Mouse (Mus musculus) frontal cortex, adult 2 months (tissue): ENCODE measurements at regions not wholly inside any gene's neighbourhood (a gene's known extent, or its start where the extent isn't known, plus 50 kb on each side); places are given as distances from the start of the nearest gene placed in this dataset.

ENCODE experiments used
- DNase-seq, 2 experiments: peaks; one replicate each; pipeline ENCODE4 v3.0.0; 2022; ENCODE audit warnings: low spot score in 1 of 2; ENCODE audit errors: extremely low spot score in 1 of 2

DNA sequence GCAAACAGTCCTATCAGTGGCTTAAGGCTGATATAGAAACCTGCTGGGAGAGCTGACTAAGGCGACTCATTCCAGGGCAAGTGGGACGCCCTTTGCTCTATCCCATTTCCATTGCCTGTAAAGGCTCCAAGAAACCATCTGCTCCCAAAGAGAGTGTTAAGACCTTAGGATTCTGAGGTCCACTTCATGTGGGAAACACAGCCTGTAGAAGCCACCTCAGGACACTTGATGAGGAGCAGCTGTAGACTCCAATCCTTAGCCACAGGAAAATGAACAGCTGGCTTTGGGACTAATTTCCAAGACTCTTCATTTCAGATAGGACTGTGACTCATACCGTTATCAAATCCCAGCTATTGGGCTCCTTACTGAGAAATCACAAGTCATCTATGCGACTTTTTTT lies 188.6 kb downstream of the Thbs2 start:
- DNase-seq, result no peak

DNA sequence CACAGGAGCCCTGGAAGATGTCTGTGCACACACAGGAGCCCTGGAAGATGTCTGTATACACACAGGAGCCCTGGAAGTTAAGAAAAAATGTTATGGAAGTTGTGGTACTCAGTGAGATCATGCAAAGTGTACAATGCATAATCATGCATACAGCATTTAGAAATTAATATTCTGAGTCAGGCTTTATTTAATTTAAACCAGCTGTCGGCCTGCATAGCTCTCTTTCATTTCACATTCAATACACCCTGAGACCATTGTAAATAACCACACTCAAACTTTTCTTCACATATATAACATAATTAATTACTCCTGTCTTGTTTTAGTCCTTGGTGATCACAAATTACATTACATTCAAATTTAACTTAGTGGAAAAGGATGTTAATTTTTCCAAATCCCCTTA lies 190.4 kb downstream of the Thbs2 start:
- no peak for DNase-seq

DNA sequence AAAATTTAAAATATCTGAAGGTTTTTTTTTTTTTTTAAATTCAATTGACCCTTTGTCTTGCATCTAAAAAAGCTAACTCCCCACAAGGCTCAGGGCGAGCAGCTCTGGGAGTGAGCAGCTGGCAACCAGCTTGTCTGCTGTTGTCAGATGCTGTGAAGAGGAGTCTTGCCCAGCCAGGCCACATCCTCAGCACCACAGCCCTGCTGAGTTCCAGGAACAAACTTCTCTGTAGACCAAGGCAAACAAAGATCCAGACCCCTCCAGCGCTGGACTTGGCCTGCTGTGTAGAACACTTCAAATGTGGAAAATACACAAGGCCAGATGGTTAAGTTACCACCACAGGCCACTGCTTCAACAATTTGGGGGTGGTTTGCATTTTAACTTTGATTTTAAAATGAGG lies 192.7 kb downstream of the Thbs2 start:
- DNase-seq, result no peak

DNA sequence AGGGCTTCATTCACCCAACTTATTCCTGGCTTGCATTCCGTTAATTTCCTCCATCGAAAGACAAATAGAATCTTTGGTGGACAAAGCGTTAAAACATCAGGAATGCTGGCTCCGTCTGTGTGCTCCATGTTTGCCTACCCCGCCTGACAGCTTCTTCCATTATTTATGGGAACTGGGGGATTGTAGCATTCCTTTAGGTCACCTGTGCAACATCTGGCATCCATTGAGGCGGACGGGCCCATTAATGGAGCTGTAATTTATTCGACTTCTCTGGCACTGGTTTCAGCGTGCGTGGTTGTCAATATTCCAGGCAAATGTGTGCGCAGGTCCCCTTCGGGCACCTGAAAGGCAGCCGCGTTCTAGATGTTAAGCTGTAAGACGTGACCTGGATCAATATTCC lies 196.9 kb downstream of the Thbs2 start:
- no peak for DNase-seq

DNA sequence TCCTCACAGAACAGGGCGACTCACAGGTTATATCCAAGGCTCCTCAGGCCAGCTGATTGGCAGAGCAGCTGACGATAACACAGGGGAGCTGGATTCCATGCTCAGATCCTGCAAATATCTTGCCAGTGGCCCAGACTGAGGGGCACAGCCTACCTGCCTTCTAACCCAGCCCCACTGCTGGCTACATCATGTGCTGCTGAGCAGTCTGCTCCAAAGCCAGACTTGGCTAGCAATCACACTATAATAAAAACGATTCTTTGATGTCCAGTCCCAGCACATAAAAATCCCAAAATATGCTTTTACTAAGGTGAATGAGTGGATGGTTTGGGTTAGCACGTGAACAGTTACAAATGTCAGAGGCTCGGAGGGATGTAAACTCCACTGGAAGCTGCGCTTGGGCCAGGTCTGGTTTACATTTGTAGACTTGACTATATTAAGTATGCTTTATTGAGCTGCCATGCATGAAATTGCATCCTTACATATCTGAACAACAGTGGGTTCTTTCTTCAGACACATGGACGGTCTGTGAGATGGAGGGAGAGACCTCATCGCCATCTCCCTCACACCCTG lies 200.2 kb downstream of the Thbs2 start:
- DNase-seq, result no peak

DNA sequence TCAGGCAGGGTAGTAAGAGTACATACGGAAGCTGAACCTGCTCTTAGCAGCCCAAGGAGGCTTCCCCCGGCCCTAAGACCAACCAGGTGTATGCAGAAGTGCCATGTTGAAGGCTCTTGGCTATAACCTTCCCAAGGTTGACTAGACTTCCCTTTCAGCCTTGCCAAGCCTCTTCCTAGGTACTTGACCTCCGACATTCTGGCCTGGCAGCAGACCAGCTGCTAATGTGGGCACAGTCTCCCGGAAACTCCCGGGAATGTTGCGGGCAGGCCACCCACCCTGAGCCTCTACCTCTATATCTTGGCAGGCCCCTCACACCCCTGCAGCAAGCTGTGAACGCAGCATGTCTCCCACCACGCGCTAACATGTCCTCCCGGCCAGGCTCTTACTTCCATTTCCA lies 201.1 kb downstream of the Thbs2 start:
- no peak for DNase-seq

DNA sequence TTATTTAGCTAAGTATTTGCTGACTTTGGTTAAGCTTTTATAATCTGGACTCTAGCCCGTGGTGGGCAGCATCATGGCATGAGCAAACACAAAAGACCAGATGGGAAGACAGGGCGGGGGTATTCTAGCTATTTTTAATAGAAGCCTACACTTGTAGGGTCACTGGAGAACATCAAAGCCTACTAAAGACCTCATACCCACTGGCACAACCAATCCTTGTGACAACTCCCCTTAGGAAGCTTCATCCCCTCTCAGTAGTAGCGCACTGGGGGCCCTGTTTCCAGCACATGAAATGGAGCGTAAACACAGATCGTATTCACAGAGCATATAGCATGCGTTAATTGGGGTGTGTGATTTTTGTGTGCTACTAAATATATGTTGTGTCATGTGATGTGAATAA lies 202.4 kb downstream of the Smoc2 start:
- DNase-seq, result no peak

DNA sequence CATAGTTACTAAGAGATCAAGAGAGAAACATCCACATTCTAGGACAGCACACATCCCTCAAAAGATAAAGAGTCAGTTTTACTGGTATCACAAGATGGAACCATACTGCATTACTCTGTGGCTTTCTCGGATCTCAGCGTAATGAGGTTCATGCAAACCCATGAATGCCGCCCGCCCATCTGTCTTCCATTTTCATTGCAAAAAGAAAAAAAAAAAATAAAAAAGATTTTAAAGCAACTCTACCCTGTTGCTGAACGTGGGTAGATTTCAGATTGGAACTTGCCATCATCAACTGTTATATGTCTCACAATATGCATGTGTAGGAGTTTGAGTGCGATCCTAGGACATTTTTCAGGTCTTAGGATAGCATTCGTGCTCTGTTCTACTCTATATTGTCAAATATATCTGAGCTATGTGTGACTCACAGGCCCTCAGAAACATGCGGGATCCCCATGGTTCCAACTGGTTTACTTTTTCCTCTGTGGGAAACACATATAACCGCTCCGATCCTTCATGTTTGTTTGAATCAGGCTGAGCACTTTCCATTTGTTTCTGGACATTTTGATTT lies 199.7 kb downstream of the Smoc2 start:
- DNase-seq, result peak; percentile 38 to 62

DNA sequence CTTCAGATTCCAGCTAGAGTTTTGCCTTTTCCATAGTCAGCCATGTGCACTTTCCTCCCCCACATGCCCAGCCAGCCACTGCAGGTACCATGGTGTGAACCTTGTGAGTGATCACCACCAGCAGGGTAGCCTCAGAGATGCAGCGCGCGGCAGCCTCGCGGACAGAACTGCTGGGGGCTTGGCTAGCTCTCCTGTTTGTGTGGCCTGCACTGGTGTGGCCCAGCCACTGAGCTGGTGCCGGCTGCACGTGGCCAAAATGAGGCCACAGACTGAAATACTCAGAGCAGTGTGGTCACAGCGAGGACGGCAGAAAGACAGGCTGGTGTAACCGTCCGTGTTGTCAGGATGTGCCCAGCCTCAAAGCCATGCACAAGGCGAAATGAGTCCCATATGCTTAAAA lies 197.4 kb downstream of the Smoc2 start:
- DNase-seq, result no peak

DNA sequence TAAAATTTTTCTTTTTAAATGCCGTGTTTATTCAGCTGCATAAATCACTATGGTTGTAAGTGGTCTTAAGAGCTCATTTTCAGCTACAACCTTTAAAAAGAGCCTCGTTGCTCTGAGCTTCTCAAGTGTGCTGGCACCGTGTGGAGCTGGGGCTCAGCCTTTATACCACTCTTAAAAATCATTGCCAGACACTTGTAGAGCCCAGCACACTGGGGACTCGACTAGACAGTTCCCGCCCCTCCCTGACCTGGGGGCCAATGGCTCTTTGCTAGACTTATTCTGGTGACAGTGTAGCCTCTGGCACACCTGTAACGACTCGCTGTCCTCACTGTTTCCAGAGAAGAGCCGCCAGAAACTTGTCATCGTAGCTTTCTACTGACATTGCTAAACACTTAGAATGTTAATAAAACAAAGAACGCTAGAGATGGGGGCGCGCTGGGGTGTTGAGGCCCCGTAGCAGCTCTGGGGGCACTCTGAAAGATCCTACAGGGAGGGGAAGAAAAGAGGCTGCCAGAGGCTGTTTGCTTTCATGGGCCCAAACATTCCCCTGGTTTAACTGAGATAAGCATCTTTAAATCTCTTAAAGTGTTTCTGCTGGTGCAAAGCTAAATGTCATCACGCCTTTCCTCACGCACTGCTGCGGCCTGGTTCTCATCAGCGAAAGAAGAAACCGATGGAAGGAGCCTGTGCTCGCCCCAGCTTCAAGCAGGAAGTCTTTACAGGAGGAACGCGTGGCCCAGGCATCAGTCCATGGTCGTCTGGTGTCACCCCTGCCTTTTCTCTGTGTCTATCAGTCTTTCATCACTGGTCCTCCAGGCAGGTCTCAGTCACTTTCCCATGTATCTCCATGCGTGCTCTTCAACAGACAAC lies 196.7 kb downstream of the Smoc2 start:
- no peak for DNase-seq

DNA sequence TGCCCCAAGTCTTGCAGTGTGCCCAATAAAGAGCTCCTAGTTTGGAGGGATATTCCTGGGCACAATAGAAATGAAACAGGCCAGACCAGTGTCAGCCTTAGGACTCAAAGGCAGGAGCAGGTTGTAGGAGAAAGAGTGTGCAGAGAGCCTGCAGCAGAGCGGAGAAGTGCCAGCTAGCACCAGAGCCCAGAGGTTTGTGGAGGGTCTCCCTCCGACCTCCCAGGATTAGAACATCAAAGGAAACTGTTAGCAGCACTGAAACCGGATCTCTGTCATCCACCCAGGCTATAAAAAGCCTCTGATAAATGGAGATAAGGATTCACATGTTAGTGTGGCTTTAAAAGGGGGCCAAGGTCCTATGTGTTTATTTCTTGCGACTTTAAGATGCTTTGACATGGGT lies 196.0 kb downstream of the Smoc2 start:
- no peak for DNase-seq

DNA sequence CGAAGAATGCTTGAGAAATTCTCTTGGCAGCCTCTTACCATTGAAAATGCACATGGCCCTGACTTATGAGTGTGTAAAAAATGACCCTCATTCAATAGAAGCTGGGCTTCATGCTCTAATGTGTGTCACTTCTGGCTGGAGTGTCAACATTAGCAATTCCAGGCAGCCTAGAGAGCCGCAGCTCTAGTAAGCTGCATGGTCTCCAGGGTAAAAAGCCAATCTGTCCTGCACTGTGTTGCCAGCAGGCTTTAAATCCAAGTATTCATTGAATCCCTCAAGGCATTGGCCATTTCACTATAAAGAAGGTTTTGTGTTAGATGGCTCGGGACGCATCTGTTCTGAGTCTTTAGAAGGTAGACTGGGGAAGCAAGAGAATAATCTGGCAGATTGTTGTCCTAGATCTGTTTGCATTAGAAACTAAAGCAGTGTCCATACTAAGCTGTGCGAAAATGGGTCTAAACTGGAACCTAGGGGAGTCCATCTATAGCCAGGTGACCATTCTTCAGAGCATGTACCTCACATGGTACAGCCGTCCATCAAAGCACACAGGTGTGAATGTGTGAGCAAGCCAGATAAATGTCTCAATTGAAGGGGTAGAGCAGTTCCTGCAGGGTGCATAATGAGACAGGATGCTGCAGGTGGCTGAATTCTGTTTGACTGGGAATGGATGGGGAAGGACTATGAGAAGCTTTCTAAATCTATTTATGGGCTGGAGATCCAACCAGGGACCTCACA lies 189.6 kb downstream of the Smoc2 start:
- no peak for DNase-seq

DNA sequence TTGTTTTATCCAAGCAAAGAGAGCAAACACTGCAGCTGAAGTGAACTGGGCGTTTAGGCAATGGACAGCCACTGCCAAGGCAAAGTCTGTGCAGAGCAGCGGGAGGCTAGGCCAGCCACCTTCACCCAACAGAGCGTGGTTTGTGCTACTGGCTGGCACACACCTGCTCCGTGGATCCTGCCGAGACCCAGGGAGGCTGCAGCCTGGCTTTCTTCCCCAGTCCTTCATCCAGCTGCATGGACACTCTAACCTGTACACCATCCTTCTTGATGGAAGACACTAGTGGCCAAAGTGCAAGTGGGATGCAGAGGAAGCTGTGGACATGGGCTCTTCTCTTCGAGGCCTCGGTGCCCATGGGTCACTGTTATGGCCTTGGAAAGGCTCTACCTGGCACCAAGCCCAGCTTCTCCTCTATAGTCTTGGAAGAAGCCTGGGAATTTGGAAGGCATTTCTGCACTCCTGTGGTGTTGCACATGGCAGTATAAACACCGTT lies 176.0 kb downstream of the Smoc2 start:
- no peak for DNase-seq
